Mouse (Mus musculus) macrophage (primary cell): ENCODE measurements around the gene Gabrb1. TPM values are rescaled to one million over a fixed set of nuclear protein-coding genes. Genes with fewer than 3 reads are reported as not detected.
"Not testable (repeated sequence)": the region's sequence is repeated elsewhere in the genome, so short reads cannot be mapped to it uniquely, and the experiment has no call there.

Source experiments
- H3K27ac ChIP-seq: fragments of 350-480 bp; formaldehyde crosslinking; 2 replicates; pipeline ENCODE4 v1.9.0; 2021
- H3K36me3 ChIP-seq: fragments of 350-480 bp; formaldehyde crosslinking; 2 replicates; pipeline ENCODE4 v1.9.0; 2021; ENCODE audit errors: inconsistent target
- H3K4me3 ChIP-seq: fragments of 350-480 bp; formaldehyde crosslinking; 2 replicates; pipeline ENCODE4 v1.9.0; 2021; ENCODE audit errors: inconsistent target
- H3K79me2 ChIP-seq: fragments of 350-480 bp; formaldehyde crosslinking; 2 replicates; pipeline ENCODE4 v1.9.0; 2021; ENCODE audit errors: inconsistent target
- WGBS: methylation state at CpG from one replicate; pipeline ENCODE4 v1.1.7; 2026; ENCODE audit warnings: inconsistent platforms; ENCODE audit not compliant: missing documents; 5-methylcytosine and 5-hydroxymethylcytosine counted together
- polyA plus RNA-seq: library from polyadenylated mRNA; stranded (reverse); fragments of 250-400 nt; gene quantifications from 3 replicates; pipeline ENCODE4 v1.2.4, GENCODE M21; 2018; ENCODE audit warnings: inconsistent platforms

Gabrb1 gene
- polyA plus RNA-seq, 1 experiment from 2014 or later = not detected

DNA sequence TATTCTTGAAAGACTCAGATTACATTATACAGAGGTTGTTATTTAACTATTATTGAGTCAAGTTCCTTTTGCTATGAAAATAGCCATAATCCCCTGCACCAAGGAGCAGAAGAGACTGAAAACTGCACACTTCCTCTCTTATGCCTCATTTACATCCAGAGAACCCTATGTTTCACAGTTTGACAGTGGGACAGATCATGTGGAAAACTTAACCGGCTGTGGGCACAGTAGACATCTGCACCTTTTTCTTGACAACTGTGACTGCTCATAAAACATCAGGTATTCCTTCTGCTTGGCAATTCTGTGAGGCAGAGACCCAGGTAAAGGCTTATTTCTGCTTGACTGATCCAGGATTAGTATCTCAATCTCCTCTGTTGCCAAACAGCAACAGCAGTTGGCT is 481.7 kb downstream of the Gabrb1 start:
- WGBS = 33% methylated on average over 1 of the region's 1 CpGs
- no peak overlapping the region for H3K27ac ChIP-seq
- H3K36me3 ChIP-seq = no peaks in the 10 kb centered on the region
- H3K4me3 ChIP-seq = no peak overlapping the region
- no peaks in the 10 kb centered on the region for H3K79me2 ChIP-seq

DNA sequence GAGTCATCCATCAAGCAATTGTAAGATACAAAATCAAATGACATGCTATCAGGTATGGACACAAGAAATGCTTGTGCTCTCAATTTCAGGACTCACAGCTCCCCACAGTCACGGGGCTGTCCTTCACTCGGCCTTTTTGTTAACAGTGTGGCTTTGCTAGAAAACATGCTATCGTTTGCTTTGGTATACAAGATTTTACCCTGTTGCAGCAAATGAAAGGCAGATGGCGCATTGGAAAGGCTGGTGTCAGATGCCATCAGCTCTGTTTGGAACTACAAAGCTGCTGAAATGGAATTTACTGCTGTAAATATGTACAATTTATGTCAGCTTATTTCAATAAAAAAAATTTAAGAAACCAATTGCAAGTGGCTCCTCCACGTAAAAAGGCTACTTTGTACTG is 490.8 kb downstream of the Gabrb1 start:
- WGBS = 96% methylated on average over 5 of the region's 5 CpGs
- Histone ChIP-seq H3K36me3 (no peaks in the 10 kb centered on the region), H3K27ac (no peak overlapping the region), H3K4me3 (no peak overlapping the region), H3K79me2 (no peaks in the 10 kb centered on the region)

DNA sequence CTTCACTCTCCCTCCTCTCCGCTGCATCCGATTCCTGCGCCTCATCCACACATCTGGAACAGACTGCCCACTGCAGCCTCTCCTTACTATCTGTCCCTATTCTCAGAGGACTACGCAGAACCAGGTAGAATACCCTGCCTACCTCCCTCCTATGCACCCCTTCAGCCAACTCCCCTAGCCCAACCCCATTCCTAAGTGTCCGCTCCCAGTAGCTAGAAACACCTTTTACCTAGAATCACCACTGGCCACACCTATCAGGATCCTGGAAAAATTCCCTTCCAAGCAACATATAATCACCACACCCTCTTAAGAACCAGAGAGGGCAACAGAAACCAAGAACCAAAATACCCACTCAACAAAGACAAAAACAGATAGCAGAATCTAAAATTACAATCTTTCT is 493.0 kb downstream of the Gabrb1 start:
- no peak overlapping the region for H3K4me3 ChIP-seq
- H3K27ac ChIP-seq = no peak overlapping the region
- H3K79me2 ChIP-seq = no peaks in the 10 kb centered on the region
- no peaks in the 10 kb centered on the region for H3K36me3 ChIP-seq
- WGBS = 96% methylated on average over 5 of the region's 5 CpGs

DNA sequence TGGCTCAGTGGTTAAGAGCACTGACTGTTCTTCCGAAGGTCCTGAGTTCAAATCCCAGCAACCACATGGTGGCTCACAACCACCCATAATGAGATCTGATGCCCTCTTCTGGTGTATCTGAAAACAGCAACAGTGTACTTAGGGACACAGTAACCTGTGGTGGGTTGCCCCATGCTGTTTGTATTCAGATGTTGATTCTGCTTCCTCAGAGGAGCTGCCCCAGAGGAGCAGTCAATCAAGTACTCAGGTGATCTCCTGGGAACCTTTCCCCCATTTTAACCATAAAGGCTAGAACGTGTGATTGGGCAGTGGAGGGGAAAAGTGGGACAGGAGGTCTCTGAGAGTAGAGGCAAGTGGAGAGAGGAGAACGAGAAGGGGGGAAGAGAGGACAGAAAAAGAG is 497.8 kb downstream of the Gabrb1 start:
- not testable (repeated sequence) for H3K27ac ChIP-seq, H3K4me3 ChIP-seq
- Histone ChIP-seq H3K36me3 (peaks cover 29% of the 10 kb centered on the region), H3K79me2 (peaks cover 23% of the 10 kb centered on the region; the same call in 1 of the 2 replicates)
- WGBS = 95% methylated on average over 2 of the region's 3 CpGs

DNA sequence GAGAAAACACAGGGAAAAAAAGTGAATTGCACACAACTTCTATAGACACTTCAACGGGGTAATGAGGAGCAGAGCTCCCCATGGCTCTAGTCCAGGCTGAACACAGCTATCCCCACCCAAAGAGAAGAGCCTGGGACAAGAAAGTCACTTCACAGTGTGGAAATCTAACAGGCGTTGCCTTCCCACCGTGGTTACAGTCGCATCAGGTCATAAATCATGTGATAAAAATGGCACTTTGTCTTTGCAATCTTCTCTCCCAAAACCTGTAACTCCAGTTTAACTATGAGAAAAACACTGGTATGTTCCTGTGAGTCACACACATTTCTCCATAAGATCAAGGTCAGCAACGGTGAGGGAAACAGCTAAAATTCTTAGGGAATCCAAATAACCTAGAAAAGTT is 498.7 kb downstream of the Gabrb1 start:
- WGBS = 83% methylated on average over 5 of the region's 5 CpGs

DNA sequence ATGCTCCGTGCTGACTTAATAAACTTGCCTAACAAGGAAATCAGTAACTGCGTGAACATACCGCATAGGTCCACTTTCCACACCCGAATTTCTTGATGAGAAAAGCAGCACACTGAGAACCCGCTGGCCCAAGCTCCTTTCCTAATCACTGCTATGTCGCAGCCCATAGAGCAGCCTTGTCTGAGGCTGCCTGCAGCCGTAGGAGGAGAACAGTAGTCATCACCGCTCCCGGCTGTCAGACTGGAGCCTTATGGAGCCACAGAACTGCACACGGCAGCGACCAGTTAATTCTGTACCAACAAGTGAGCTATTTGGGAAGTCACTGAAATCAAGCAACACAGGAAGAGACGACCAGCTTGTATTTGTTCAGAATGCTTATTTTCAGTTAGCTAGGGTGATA is 500.8 kb downstream of the Gabrb1 start:
- H3K4me3 ChIP-seq = no peak overlapping the region
- H3K36me3 ChIP-seq = peaks cover 40% of the 10 kb centered on the region
- WGBS = 93% methylated on average over 12 of the region's 12 CpGs
- peaks cover 45% of the 10 kb centered on the region for H3K79me2 ChIP-seq
- no peak overlapping the region for H3K27ac ChIP-seq

More for the DNA sequence above, 498.7 kb downstream of the Gabrb1 start:
- Histone ChIP-seq H3K4me3 (no peak overlapping the region), H3K79me2 (peaks cover 27% of the 10 kb centered on the region; the same call in 1 of the 2 replicates), H3K27ac (no peak overlapping the region), H3K36me3 (peaks cover 31% of the 10 kb centered on the region)

DNA sequence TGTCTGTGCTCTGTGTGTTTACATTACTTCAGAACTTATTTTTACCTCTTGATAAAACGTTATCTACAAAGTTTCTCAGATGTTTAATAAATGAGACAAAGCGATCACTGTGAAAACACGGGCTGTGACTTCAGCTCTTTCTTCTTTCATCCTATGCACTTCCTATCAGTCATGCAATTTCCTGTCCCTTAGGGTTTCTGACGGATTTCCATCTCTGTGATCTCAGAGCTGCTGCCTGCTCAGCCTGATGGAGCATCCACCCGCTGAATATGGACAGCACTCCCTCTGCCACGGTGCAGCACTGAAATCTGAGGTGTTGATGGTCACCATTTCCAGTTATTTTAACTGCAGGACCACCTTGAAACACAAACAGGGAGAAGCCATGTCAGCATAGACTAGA is 501.6 kb downstream of the Gabrb1 start:
- H3K79me2 ChIP-seq = peaks cover 54% of the 10 kb centered on the region
- H3K36me3 ChIP-seq = peaks cover 42% of the 10 kb centered on the region
- H3K27ac ChIP-seq = no peak overlapping the region
- H3K4me3 ChIP-seq = no peak overlapping the region
- 65% methylated on average over 6 of the region's 6 CpGs for WGBS

DNA sequence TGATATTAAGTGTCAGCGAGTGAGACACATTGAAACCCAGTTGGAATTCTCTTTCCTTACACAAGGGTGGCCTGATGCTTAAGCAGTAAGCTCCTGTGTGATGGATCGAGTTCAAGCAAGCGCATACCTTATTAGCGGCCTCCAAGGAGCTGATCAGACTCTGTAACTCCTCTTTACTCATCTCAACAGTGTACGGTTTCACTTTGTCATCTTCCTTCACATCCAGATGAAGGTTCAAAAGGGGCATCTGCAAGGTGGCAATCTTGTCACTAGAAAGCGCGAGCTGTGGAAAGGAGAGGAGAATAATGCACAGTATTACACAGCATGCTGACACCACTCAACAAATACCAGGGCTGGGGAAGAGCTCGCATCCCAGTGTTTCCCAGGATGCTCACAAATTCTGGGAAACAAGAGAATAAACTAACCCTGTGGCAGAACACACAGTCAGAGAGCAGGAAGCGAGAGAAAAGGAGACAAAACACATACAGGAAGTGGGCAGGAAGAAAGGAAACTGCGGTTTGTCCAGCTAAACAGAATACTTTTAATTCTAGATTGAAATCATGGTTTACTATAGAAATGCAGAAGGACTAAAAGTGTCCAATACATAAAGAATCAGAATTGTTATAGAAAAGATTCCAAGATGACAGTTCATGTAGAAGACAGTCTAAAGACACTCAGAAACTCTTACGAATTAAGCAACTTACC is 503.0 kb downstream of the Gabrb1 start:
- WGBS = 72% methylated on average over 9 of the region's 11 CpGs
- Histone ChIP-seq H3K4me3 (no peak overlapping the region), H3K79me2 (peaks cover 68% of the 10 kb centered on the region), H3K27ac (peak overlapping the region; percentile 34), H3K36me3 (peaks cover 52% of the 10 kb centered on the region)

DNA sequence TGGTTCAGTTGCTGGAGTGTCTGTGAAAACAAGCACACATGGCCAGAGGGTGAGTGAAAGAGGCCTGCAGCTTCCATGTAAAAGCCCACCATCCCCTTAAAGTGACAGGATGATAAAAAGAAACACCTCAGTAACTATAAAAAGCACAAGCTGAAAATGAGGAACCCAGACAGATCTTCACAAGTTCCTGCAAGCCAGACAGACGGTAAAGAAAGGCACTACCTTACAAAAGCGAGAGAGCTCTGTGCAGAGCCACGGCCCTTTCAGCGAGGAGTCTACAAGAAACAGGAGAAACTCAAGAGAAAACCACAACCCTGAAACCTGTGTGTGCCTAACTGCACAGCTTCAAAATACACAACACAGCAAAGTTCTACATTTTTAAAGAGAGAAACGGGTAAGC is 504.9 kb downstream of the Gabrb1 start:
- Histone ChIP-seq H3K4me3 (no peak overlapping the region), H3K27ac (no peak overlapping the region), H3K36me3 (peaks cover 48% of the 10 kb centered on the region), H3K79me2 (peaks cover 87% of the 10 kb centered on the region)
- WGBS = 12% methylated on average over 5 of the region's 5 CpGs

DNA sequence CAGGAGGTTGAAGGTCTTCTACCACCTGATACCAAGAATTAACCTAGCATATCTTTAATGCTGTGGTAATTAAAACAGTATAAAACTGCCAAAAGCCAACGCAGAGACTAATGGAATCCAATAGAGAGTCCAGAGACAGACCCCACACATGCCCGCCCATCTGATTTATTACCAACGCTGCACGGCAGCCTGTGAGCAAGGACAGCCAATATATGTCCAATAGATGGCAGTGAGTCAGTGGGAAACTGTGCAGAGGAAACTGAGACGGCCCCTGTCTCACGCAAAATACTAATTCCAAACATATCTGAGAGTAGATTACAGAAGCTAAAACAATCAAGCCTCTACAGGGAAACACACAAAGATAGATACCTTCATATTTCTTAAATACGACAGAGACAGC is 506.5 kb downstream of the Gabrb1 start:
- 80% methylated on average over 7 of the region's 7 CpGs for WGBS
- Histone ChIP-seq H3K4me3 (no peak overlapping the region), H3K36me3 (peaks cover 33% of the 10 kb centered on the region), H3K79me2 (peaks cover 76% of the 10 kb centered on the region), H3K27ac (no peak overlapping the region)

DNA sequence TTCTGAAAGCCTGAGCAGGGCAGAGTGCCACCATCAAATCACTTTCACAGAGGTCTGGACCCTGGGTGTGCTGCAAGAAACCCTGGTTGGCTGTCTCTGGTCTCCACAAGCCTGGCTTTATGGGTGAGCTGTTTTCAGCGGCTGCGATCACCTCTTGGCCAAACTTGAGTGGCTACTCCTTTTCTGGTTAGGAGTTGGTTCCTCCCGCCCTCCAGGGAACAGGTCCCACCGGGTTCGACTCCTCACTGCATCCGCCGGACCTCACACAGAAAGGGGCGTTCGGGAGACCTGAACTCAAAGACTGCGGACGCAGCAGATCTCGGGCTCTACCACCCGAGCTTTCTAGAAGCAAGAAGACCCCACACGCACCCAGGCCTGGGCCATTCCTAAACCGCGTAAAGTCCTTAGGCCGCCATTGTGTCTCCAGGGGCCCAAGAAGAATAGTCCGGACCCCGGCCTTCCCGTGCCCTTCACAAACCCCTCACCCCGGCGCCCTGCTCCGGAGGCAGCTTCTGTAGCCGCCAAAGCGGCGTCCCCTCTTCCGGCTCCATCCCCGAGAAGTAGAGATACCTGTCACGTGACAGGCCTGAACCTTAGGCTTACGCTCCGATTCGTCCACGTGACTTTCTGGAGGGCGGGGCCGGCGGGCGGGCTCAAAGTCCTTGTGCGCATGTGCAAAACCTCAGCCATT is 509.8 kb downstream of the Gabrb1 start, which contains the start of gene Commd8:
Gene Commd8, minus strand, starts transcription at position 596 of the 691 bp plus-strand sequence.
- peaks cover 12% of the 10 kb centered on the region; the same call in 1 of the 2 replicates for H3K36me3 ChIP-seq
- H3K27ac ChIP-seq = peak within 1 kb of the TSS; percentile 95
- H3K4me3 ChIP-seq = peak within 1 kb of the TSS; percentile 98
- H3K79me2 ChIP-seq = peaks cover 53% of the 10 kb centered on the region
- 0% methylated on average over 36 of the region's 38 CpGs for WGBS

DNA sequence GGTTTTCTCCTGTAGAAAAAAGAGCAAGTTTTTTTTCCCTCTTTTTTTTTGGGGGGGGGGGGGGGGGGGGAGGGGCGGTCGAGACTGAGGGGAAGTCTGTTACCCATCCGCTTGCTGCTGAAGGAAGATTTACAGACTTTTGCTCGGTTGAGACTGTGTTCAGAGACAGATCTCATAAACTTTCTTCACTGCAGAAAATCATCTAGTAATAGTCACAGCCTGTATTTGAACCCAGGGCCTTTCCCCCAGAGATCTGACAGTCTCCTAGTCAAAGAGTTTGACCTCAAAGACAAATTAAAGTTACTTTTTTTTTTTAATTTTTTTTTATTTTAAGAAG is 510.3 kb downstream of the Gabrb1 start:
- H3K27ac ChIP-seq = peak overlapping the region; percentile 95
- peaks cover 12% of the 10 kb centered on the region; the same call in 1 of the 2 replicates for H3K36me3 ChIP-seq
- H3K4me3 ChIP-seq = peak overlapping the region; percentile 98
- WGBS = 10% methylated on average over 2 of the region's 4 CpGs
- peaks cover 48% of the 10 kb centered on the region for H3K79me2 ChIP-seq

DNA sequence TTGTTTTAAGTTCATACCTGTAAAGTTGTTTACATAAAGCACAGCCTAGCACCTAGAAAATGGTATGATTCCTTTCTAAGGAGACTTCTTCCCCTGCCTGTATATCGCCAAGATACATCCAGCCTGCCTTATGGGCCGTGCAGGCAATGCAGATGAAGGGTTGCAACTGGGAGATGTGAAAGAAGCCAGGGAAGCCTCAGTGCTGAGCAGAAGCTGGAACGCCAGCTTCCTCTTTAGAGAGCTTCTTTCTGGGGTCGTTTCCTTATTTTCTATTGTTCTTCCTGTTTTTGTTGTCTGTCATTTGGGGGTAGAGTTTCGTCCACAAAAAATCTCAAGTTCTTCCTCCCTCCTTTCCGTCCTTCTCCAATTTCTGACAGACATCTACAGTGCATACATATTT is 512.2 kb downstream of the Gabrb1 start:
- Histone ChIP-seq H3K4me3 (no peak overlapping the region), H3K27ac (peak overlapping the region; percentile 68), H3K79me2 (peaks cover 30% of the 10 kb centered on the region), H3K36me3 (peaks cover 4% of the 10 kb centered on the region; the same call in 1 of the 2 replicates)
- 5% methylated on average over 5 of the region's 6 CpGs for WGBS

DNA sequence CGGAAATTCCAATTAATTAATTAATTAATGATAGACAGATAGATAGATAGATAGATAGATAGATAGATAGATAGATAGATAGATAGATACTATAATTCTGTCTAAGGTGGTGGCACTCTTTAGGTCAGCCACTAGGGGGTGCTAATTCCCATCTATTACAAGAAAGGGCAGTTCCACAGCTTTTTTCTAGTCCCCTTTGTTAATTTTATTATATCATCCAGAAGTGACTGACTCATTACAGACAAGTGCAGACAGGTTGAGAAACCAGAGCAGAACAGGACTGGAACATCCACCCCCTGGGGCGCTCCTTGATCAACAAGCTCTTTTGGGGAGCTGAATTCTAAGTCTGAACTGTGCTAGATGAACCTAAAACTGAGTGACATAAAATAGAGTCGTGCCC is 514.8 kb downstream of the Gabrb1 start:
- Histone ChIP-seq H3K27ac (no peak overlapping the region), H3K79me2 (peaks cover 4% of the 10 kb centered on the region), H3K4me3 (no peak overlapping the region), H3K36me3 (no peaks in the 10 kb centered on the region)
- WGBS = 54% methylated on average over 3 of the region's 3 CpGs

DNA sequence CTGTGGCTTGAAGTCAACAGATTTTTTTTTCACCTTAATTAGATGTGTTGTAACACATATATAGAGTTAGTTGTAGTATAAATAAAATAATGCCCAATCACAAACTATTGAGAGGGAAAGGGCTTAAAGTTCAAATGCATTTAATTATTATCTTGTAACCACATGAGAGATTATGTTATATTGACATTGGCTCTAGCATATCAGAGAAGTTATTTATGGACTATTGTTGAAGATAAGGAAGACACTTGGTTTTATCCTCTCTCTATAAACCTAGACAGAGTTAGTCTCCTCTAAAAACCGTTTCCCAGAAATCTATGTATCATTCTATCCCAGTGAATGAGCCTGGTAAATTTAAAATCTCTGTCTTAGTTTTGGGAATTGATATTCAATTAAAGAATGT is 515.6 kb downstream of the Gabrb1 start:
- no peak overlapping the region for H3K4me3 ChIP-seq
- H3K27ac ChIP-seq = no peak overlapping the region
- 90% methylated on average over 1 of the region's 1 CpGs for WGBS
- H3K36me3 ChIP-seq = no peaks in the 10 kb centered on the region
- no peaks in the 10 kb centered on the region for H3K79me2 ChIP-seq
